Mouse (Mus musculus) kidney, adult 18-20 months (tissue): ENCODE results near the gene Rcl1.

ENCODE experiments used
- DNase-seq: peaks from one replicate; pipeline ENCODE4 v3.0.0; 2021

Gene Rcl1

GRCm38 (mm10) chr19:29155552-29155951 is 54.4 kb downstream of the Rcl1 start:
- DNase-seq: no peak

- DNase-seq: no peak
Observed at GRCm38 (mm10) chr19:29156417-29156816, 55.2 kb downstream of the Rcl1 start.

GRCm38 (mm10) chr19:29157678-29158466 is 56.7 kb downstream of the Rcl1 start:
- no peak for DNase-seq

- no peak for DNase-seq
Observed at GRCm38 (mm10) chr19:29158486-29158885, 57.3 kb downstream of the Rcl1 start.

- no peak for DNase-seq
Observed at GRCm38 (mm10) chr19:29163817-29164527, 62.8 kb downstream of the Rcl1 start.

- no peak for DNase-seq
Observed at GRCm38 (mm10) chr19:29164528-29165166, 63.5 kb downstream of the Rcl1 start.

- DNase-seq: no peak
Observed at GRCm38 (mm10) chr19:29167938-29168337, 66.8 kb downstream of the Rcl1 start.

GRCm38 (mm10) chr19:29180336-29180735 is 79.2 kb downstream of the Rcl1 start:
- DNase-seq: no peak

- DNase-seq: no peak
Observed at GRCm38 (mm10) chr19:29182166-29182565, 81.0 kb downstream of the Rcl1 start.

- no peak for DNase-seq
Observed at GRCm38 (mm10) chr19:29185122-29185521, 83.9 kb downstream of the Rcl1 start.

GRCm38 (mm10) chr19:29185552-29186232 is 84.5 kb downstream of the Rcl1 start:
- DNase-seq: no peak

- DNase-seq: no peak
Observed at GRCm38 (mm10) chr19:29188879-29189278, 87.7 kb downstream of the Rcl1 start.
